Mouse (Mus musculus) left cerebral cortex, adult 9 months (tissue): Measurements from ENCODE around the gene Tinagl1.
A peak's percentile ranks its signal among the peaks of the same experiment; 100 is the strongest.

Source experiments
- DNase-seq, 2 experiments: peaks; one replicate each; pipeline ENCODE4 v3.0.0; 2022; ENCODE audit warnings: low spot score in 2 of 2

Gene Tinagl1

DNA sequence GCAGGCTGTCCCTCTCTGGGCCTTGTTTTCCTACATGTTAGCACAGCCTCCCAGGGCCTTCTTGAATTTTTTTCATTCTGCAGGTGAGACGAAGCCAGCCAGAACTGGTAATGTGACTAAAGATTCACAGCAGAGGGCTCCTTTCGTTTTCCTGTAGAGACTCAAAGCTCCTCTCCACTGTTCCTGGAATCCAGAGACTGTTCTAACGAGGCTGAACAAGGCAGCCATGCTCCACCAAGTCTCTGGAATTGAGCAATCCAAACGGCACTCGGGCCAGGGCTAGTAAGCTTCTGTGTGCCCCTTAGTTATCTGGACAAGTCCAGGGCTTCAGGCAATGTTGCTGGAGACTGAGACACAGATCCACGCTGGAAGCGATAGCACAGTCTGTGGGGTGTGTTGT, 2.6 kb upstream of the Tinagl1 start:
- no peak for DNase-seq

DNA sequence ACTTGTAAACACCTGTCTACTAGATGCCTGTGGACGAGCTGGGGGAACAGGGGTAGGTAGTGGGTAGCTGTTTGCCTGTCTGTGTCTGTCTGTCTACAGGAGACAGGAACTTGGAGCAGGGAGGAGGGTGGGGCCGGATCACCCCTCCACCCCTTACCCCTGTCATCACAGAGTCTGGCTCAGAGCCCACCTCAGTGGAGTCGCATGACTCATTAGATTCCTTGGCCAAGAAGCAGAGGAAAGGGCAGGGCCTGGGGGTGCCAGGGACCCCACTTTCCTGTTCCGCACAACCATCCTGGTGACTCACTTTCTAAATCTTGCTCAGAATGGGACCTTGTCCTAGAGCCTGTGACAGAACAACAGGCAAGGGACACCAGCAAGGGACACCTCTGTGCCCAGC, 2.2 kb upstream of the Tinagl1 start:
- no peak for DNase-seq

DNA sequence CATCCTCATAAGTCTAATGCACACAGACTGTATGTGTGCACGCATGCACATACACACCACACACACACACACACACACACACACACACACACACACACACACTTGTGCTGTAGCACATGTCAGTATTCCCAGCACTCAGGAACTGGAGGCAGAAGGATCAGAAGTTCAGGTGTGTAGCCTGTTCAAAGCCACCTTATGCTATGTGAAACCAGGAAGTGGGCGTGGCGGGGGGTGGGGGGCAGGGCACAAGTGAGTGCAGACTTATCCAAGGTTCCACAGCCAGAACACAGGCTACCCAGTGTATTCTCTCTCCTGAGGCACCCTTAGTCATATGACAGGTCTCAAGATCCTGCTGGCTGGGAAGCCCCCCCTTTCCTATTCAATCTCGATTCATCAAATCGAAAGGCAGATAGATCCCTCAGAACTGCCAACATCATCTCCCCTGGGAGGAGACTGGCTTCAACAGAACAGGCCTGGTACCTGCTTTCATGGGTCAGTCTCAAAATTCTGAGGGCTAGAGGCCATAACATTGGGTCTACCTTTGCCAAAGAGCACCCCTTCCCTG, 1.3 kb upstream of the Tinagl1 start:
- DNase-seq = no peak

DNA sequence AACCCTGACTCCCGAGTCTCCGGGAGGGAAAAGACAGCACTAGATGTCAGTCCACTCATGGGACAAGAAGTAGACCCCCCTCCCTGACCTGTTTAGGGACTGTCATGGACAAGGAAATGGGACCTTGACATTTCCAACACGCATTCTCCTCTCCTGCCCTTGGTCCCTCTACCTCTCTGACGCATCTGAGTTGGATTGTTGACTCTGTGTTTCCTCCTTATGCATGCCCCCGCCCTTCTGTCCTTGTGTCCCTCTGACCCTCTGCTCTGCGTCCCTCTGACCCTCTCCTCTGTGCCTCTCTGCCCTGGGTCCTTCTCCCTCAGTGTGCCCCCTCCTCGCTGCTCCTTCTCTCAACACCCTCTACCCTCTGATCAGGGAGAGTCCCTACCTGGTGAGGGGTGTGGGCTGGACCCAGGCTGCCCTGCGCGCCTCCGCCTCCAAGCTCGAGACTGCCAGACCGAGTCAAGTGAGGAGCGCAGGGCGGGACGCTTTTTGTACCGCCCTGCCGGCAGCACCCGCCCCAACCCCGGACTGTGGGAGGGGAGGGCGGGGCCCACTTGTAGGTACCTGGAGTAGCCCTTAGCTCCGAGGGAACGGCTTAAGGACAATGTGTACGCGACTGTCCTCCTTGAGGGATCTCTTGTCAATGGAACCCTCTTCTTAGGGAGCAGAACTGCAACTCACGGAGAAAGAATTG, 439 bp downstream of the Tinagl1 start:
- DNase-seq = no peak

DNA sequence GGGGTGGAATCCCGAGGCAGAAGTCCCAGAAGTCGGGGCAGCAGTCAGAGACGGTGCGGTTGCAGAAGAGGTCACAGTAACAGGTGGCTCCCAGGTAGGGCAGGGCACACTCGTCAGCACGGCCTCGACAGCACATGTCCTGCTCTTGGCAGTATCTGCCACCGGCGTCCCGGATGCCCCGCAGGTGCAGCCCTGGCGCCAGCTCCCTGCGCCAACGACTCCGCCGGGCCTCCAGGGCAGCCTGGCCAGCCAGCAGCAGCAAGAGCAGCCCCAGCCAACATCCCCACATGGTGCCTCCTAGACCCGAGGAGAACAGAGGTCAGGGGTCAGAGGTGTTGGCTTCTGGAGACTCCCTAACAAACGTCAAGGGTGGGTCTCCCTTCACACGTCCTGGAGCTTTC, 1.0 kb downstream of the Tinagl1 start:
- DNase-seq = no peak

DNA sequence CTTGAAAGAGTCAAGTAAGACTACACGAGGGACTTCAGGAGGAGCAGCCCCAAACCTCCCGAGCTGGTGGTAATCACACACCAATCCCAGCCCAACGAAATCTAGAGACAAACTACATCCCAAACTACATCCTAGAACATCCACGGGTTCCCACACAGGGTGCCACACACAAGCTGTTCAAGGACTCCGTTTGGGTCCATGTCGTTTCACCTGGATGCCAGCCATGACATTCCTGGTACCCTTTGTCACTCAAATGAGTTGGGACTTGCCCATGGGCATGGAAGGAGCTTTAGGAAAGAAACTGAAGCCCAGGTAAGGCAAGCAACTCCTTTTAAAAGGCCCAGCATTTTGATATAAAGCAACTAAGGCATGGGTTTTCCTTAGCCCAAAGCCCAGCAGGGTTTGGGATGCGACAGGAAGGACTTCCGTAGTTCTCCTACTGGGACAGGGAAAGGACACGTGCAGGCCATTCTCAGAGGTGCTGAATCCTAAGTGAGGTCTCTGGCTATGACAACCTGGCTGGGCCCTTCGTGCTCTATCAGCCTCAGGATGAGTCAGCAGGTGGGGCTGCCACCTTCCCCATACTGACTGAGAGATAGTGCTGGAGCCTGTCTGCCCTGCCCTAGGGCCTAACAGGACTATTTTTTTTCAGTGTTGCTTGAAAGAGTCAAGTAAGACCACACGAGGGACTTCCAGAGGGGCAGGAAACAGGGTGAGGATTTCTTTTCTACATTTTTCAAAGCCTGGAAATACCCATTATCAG, 1.7 kb downstream of the Tinagl1 start:
- no peak for DNase-seq

DNA sequence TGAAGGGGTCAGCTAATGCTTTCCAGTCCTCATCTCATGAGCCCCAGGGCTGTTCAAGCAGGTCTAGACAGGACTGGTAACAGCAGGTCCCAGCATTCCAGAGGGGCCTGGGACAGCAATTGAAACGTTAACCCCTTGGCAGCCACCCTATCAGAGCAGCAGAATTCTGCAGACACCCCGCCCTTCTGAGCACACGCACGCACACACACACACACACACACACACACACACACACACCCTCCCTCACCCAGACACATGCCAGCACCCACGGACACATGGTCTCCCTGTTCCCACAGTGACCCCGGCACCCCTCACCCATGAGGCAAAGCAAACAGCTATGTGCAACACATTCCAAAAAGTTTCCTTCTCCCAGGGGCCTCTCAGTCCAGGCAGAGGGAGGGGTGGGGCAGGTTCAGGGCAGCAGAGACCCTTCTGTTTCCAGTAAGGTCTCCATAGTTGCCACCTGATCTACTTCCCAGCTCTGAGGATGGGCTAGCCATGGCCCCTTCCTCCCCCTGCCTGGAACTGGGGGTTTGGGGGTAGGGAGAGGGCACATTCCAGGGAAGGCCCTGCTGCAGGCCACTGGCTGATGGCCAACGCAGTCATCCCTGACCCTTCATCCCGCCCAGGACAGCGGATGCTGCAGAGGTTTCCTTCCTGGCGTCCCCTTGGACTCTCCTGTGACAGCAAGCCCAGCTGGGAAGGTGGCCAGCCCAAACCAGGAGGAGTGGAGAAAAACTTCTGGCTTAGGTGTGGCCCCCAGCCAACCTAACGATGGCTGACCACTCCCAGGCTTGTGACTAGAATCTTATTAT, 2.8 kb downstream of the Tinagl1 start:
- DNase-seq = no peak

DNA sequence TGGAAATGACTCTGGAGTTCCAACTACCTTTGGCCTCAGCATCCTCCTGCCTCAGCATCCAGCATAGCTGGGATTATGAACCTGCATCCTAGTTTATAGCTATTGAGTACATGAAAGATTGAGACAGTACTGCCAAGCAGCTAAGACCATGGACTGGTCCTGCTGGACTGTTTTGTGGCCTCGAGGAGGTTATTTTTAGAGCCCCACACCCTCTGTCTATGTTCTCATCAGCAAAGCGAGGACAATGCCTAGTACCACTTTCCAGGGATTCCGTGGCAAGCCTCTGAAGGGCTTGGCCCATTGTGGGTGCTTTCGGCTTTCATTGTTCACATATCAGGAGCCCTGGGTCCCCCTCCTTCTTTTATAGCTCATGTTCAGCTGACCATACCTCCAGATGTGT, 4.6 kb downstream of the Tinagl1 start:
- DNase-seq = no peak

DNA sequence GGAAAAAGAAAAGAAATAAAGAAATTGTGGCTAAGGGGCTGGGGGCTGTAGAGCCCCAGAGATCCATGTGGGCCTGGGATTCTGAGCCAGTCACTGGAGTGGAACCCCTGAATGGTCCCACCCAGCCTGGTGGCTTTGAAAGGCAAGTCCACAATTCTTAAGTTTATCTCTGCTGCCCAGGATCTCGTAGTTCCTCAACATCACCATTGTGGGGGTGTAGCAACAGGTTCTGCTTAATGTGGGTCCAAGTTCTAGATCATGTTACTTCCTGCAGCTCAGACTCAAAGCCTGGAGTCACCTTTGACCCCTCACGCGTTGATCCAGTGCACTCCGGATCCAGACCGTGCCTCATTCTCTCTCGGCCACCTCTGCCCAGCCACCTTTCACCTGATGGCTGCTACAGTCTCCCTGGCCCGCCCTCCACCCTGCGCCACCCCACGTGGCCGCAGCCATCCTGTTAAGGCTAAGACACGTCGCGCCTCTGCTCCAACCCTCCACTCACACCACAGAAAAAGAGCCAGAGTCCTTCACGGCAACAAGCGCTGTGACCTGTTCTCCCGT, 5.4 kb downstream of the Tinagl1 start:
- DNase-seq = no peak

DNA sequence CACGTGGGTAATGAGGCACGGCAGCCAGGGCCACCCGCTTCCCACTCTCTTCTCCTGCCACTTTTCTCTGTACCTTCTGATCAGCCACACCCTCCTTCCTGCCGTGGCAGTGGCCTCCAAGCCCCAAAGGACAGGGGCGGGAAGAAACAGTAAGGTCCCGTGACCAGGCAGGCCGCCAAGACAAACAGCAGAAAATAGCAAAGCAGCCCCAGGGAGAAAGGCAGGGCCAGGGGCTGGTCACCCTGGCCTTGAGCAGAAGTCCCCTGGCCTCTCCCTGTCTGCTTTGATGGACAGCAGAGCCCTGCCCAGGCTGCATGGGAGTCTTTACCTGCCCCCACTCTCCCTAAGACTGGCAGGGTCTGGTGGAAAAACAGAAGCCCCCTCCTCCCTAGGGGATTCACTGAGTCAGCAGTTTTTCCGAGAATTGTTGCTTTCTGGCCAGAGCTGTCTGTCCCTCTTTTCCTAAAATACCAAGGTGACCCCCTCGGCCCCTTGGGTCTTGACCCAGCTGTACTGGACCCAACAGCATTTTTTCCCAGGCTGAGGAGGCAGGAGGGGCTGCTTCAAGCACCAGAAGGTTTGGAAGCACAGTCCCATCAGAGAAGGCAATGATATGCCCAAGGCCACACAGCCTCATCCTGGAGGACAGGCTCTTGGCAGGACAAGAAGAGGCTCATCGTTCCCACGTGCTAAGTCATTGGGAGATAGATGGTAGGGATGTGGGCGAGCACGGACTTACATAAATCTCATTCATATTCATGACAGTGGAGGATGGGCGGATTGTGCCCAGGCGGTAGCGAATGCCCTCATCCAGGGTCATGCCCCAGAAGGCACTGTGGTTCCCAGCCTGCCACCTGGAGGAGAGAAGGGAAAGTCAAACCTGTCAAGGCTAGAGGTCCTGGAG, 6.4 kb downstream of the Tinagl1 start:
- DNase-seq = peak in 1 of 2 experiments; percentile 15

DNA sequence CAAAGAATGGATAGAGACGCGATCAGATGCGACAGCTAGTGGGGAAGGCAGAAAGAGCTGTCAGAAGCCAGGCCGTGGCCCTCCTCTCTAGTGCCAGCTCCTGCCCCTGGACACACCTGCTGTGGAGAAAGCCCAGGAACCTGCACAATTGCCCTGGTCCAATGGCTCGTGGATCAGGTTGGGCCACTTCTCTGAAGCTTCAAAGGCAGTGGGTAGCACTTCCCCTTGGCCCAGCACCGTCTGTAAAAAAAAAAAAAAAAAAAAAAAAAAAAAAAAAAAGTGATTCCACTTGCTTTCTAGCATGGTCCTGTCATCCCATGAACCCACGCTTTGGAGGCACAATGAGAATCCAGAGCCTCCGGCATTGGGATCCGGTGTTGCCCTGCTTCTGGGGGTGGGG, 7.1 kb downstream of the Tinagl1 start:
- no peak for DNase-seq

DNA sequence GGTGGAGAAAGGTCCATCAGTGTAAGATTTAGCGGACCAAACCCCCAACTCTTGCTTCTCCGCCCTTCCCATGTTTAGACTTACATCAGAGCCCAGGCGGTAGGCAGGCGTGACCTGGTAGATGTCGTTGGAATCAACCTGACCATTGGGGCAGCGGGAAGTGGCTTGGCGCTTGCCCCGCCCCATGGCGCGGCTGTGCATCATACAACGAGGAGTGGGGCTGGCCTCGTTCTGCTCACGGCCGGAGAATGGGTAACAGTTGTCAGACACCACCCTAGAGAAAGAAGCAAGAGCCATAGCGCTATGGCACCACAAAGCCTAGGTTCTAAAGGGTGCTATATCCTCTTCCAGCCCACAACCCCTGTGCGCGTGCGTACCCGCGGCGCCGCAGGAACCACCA, 7.6 kb downstream of the Tinagl1 start:
- DNase-seq = no peak

DNA sequence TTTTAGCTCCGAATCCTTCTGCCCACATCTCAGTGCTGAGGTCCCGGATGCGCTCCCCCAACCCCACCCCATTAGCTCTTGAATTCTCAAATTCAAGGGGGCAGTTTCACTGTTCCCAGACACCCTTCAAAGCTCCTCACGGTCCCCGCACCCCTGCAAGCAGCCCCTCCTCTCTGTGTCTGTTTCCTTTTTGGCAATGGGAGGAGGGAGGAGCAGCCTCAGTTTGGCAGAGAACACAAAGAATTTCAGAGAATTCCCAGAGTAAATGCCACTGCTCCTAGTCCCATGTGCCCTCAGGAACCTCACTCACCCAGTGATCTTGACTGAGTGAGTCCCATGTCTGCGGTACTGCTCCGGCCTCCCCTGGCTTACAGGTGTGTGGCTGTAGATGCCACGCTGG, 8.3 kb downstream of the Tinagl1 start:
- no peak for DNase-seq

DNA sequence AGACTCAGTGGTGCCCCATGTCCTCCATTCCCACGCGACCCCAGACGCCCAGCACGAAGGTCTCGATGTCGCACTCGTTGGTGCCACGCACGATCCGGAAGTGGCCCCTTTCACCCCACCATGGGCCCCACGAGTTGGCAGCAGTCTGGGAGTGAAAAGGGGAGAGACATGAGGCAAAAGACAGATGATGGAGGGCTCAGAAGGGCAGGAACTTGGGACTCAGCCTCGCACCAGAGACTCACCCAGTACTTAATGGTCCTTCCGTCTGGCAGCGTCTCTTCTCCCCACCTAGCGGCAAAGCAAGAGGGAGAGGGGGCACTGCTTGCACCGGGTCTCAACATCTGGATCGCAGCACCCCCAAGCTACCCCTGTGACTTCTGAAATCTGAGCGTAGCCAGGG, 8.9 kb downstream of the Tinagl1 start:
- no peak for DNase-seq

DNA sequence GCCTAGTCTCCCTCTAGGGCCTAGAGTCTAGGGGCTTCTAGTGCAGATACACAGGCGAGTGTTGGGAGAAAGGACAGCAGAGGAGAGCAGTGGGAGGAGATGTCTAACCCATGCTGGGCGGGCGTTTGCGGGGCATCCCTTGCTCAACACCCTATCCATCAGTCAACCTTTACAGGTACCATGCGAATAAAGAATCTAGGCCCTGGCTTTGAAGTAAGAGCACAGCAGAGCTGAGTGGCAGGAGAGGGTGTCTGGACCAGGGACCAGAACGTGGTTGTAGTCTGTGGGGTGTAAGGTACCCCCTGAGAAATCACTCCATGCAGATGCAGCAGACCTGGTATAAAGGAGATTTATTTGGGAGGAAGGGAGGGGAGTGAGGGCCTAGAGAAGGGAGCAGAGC, 10.8 kb downstream of the Tinagl1 start:
- no peak for DNase-seq

DNA sequence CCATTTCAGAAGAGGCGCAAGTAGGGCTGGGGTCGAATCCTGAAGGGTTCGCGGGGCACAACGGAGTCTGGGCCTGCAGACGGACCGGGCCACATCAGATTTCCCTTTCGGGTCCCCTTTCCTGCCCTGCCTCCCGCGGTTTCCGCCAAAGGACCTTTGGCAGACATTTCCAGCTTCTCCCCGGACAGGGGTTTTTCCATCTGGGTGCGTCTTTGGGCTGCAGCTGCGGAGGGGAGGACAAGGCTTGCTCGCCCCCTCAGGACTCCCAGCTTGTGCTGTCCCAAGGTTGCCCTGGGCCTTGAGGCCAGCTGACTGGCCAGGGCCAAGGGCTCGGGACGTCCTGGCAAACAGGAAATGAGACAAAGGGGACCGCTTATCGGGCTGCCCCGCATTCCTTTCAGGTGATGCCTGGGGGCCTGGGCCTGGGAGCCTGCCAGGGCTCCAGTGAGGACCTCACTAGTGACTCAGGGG, 11.5 kb downstream of the Tinagl1 start:
- no peak for DNase-seq

DNA sequence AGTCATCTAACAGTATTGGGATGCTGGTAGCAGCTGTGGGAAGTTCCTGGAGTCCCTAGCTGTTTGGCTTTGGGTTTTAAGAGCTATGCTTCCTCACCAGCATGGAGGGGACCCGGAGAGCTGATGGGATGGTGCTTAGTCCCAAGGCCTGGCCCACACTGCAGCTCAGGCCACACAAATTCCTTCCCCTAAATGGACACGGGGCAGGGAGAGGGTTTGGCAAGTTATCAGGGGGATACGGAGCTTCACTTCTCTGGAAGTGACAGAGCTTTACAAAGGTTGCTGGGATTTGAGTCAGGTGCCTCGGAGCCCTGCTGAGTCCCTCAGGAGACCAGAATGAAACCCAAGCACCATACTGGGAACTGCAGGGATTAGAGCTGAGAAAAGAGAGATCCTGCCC, 13.6 kb downstream of the Tinagl1 start:
- no peak for DNase-seq

DNA sequence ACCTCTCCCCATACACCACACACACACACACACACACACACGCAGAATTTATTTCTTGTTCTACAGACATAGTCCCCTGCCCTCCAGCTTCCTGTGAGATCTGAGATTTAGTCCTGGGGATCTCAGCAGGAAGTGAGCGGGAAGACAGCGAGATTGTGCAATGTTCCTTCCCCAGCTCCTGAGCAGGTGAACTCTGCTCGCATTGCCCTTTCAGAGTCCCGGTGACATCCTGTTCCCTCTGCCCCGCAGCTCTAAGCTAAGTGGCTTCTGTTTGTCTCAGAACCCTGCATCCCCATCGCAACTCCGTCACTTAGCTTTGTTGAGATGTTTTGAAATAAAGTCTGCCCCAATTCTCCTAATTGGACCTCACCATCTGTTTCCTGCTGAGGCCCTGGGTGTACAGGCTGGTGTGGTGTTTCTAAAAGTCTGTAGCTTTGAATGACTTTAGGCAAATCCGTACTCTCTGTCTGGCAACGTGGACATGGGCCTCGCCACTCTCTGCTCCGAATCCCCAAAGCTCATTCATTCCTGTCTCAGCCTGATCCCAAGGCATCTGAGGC, 18.0 kb downstream of the Tinagl1 start:
- DNase-seq = no peak

DNA sequence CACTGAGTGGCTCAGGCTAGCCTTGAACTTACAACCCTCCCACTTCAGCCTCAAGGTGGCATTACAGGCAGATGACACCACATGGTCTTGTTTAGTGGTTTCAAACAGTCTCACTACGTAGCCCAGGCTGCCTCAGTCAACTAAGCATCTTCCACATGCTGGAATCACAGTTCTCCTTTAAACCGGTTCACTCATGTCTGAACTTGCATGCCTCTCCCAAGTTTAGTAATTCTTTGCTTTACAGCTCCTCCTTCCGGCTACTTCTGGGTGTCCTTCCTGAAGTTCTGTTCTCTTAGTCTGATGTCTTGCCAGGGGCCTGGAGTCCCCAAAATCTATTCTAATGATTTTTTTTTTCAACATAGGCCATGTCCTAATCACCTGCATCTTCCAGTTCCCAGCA, 20.7 kb downstream of the Tinagl1 start:
- no peak for DNase-seq

DNA sequence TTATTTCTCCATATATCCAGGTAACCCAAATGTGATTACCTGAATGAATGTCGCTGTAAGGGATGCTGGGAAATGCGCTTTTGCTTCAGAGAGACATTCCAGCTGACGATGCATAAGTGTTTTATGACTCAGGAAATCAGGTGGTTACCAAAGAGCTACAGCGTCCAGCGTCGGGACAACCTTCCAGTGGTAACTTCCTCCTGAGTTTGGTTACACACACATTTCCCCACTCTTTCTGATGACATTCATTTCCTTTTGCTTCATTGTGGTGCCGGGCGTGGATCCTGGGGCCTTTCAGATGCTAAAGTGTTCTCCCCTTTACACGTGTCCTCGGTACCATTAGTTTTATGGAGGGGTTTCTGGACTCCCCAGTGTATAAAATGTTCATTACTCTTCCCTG, 26.5 kb downstream of the Tinagl1 start:
- no peak for DNase-seq

DNA sequence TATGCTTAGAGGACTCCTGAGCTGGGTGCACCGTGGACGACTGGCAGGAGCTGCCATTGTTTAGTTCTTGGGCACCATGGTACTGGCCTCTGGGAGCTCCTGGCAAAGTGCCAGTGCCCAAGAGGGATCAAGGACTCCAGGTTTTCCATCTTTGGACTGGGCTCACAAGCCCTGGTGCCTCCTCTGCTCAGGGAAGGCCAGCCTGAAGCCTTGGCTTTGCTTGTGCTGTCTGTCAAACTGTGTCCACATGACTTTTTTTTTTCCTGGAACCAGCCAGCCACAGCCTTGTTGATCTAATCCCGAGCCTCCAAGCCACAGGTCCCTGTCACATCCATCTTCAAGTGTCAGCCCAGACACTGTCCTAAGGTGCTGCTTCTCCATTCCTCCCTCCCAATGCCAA, 33.1 kb downstream of the Tinagl1 start:
- no peak for DNase-seq
